Mouse (Mus musculus): ENCODE data around the gene Prr23a1. TPM values are rescaled to one million over a fixed set of nuclear protein-coding genes. Genes with fewer than 3 reads are reported as not detected.

Gene Prr23a1
- total and polyA plus RNA-seq, 3 experiments: not detected

GRCm38 (mm10) chr9:98816066-98816465, 26.2 kb upstream of the Prr23a1 start:
- no peak for TF ChIP-seq POLR2AphosphoS5 (IDR thresholded peaks at IDR 0.05; ENCODE audit: insufficient replicate concordance, low read depth, low read length)
- no peak for TF ChIP-seq GATA2 (IDR thresholded peaks at IDR 0.05; ENCODE audit: borderline replicate concordance, low read depth, low read length)
- no peak for TF ChIP-seq TAL1 (conservative IDR thresholded peaks at IDR 0.05; ENCODE audit: low read depth, low read length)
- no peak for TF ChIP-seq GATA1 (IDR thresholded peaks at IDR 0.05; ENCODE audit: borderline replicate concordance, low read length)
- no peak for TF ChIP-seq CTCF (IDR thresholded peaks at IDR 0.05; ENCODE audit: low read depth, low read length)
- DNase-seq (ENCODE audit: low spot score) (no peak), ATAC-seq (ENCODE audit: extremely low read depth, insufficient number of reproducible peaks, low FRiP score, poor library complexity, severe bottlenecking) (no peak)
- peaks cover 55% of the 10 kb centered on the region for H3K9me3 ChIP-seq (replicated peaks)
- no peak overlapping the region for H3K4me3 ChIP-seq (ENCODE audit: low read depth, low read length)
- H3K27me3 ChIP-seq (ENCODE audit: insufficient read depth, low read length): no peaks in the 10 kb centered on the region; the same call in 1 of the 2 replicates
- no peaks in the 10 kb centered on the region for H3K36me3 ChIP-seq (replicated peaks)
- no peaks in the 10 kb centered on the region for H3K4me1 ChIP-seq (ENCODE audit: insufficient read depth, low read depth, low read length)

DNA sequence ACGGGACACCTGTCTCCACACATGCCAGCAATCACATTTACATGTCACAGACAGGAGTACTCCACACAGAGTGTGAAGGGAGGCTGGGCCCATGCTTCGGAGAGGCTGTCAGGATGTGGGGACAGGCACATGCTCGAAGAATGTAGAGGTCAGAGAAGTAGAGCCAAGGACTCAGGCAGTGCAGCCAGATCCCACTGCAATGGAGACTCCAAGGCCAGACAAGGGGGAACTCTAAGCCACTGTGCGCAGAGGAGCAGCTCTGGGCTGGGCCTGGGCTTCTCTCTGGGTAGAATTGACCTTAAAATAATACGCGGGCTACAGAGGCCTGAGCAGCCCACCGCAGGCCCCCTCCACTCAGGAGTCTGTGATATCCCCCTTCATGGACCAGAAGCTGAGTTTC, 24.7 kb upstream of the Prr23a1 start:
- Histone ChIP-seq H3K9me3 (replicated peaks) (peaks cover 48% of the 10 kb centered on the region), H3K27me3 (ENCODE audit: insufficient read depth, low read length) (no peaks in the 10 kb centered on the region; the same call in 1 of the 2 replicates), H3K4me1 (ENCODE audit: insufficient read depth, low read depth, low read length) (no peaks in the 10 kb centered on the region), H3K4me3 (ENCODE audit: low read depth, low read length) (no peak overlapping the region), H3K36me3 (replicated peaks) (no peaks in the 10 kb centered on the region)
- DNase-seq (ENCODE audit: low spot score) (no peak), ATAC-seq (ENCODE audit: extremely low read depth, insufficient number of reproducible peaks, low FRiP score, poor library complexity, severe bottlenecking) (no peak)
- no peak for TF ChIP-seq GATA2 (IDR thresholded peaks at IDR 0.05; ENCODE audit: borderline replicate concordance, low read depth, low read length)
- TF ChIP-seq POLR2AphosphoS5 (IDR thresholded peaks at IDR 0.05; ENCODE audit: insufficient replicate concordance, low read depth, low read length): no peak
- no peak for TF ChIP-seq CTCF (IDR thresholded peaks at IDR 0.05; ENCODE audit: low read depth, low read length)
- TF ChIP-seq TAL1 (conservative IDR thresholded peaks at IDR 0.05; ENCODE audit: low read depth, low read length): no peak
- no peak for TF ChIP-seq GATA1 (IDR thresholded peaks at IDR 0.05; ENCODE audit: borderline replicate concordance, low read length)

- no peak overlapping the region for H3K4me3 ChIP-seq (ENCODE audit: low read depth, low read length)
- ATAC-seq (ENCODE audit: extremely low read depth, insufficient number of reproducible peaks, low FRiP score, poor library complexity, severe bottlenecking): no peak
- no peak for DNase-seq (ENCODE audit: low spot score)
- no peaks in the 10 kb centered on the region; the same call in 1 of the 2 replicates for H3K27me3 ChIP-seq (ENCODE audit: insufficient read depth, low read length)
- no peaks in the 10 kb centered on the region for H3K4me1 ChIP-seq (ENCODE audit: insufficient read depth, low read depth, low read length)
- no peaks in the 10 kb centered on the region for H3K36me3 ChIP-seq (replicated peaks)
- H3K9me3 ChIP-seq (replicated peaks): peaks cover 48% of the 10 kb centered on the region
- TF ChIP-seq GATA2 (IDR thresholded peaks at IDR 0.05; ENCODE audit: borderline replicate concordance, low read depth, low read length) (no peak), CTCF (IDR thresholded peaks at IDR 0.05; ENCODE audit: low read depth, low read length) (no peak), GATA1 (IDR thresholded peaks at IDR 0.05; ENCODE audit: borderline replicate concordance, low read length) (no peak)
Observed at GRCm38 (mm10) chr9:98818971-98819370, 23.3 kb upstream of the Prr23a1 start.

DNA sequence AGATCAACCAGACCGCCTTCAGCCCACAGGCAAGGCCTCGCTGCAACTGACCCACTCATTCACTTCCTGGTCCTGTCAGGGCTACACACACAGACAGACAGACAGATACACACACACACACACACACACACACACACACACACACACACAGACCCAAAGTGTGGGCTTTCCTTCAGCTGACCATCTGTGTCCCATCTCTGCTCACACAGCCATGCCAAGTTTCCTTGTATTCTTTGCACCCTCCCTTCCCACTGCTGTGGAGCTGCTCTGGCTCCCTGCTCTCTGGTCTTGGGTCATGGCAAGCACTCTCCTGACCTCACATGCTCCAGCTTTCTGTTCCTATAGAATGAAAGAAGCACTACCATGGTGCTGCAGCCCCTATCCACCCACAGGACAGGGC, 22.8 kb upstream of the Prr23a1 start:
- no peaks in the 10 kb centered on the region for H3K4me1 ChIP-seq (ENCODE audit: insufficient read depth, low read depth, low read length)
- no peak for ATAC-seq (ENCODE audit: extremely low read depth, insufficient number of reproducible peaks, low FRiP score, poor library complexity, severe bottlenecking)
- no peak for DNase-seq (ENCODE audit: low spot score)
- no peak overlapping the region for H3K4me3 ChIP-seq (ENCODE audit: low read depth, low read length)
- TF ChIP-seq POLR2AphosphoS5 (IDR thresholded peaks at IDR 0.05; ENCODE audit: insufficient replicate concordance, low read depth, low read length) (no peak), GATA1 (IDR thresholded peaks at IDR 0.05; ENCODE audit: borderline replicate concordance, low read length) (no peak), TAL1 (conservative IDR thresholded peaks at IDR 0.05; ENCODE audit: low read depth, low read length) (no peak), CTCF (IDR thresholded peaks at IDR 0.05; ENCODE audit: low read depth, low read length) (no peak), GATA2 (IDR thresholded peaks at IDR 0.05; ENCODE audit: borderline replicate concordance, low read depth, low read length) (no peak)
- H3K27me3 ChIP-seq (ENCODE audit: insufficient read depth, low read length): no peaks in the 10 kb centered on the region; the same call in 1 of the 2 replicates
- no peaks in the 10 kb centered on the region for H3K36me3 ChIP-seq (replicated peaks)
- peaks cover 48% of the 10 kb centered on the region for H3K9me3 ChIP-seq (replicated peaks)

GRCm38 (mm10) chr9:98820461-98820860, 21.8 kb upstream of the Prr23a1 start:
- Histone ChIP-seq H3K27me3 (ENCODE audit: insufficient read depth, low read length) (no peaks in the 10 kb centered on the region; the same call in 1 of the 2 replicates), H3K36me3 (replicated peaks) (no peaks in the 10 kb centered on the region), H3K9me3 (replicated peaks) (peaks cover 48% of the 10 kb centered on the region), H3K4me3 (ENCODE audit: low read depth, low read length) (no peak overlapping the region), H3K4me1 (ENCODE audit: insufficient read depth, low read depth, low read length) (no peaks in the 10 kb centered on the region)
- no peak for ATAC-seq (ENCODE audit: extremely low read depth, insufficient number of reproducible peaks, low FRiP score, poor library complexity, severe bottlenecking)
- TF ChIP-seq POLR2AphosphoS5 (IDR thresholded peaks at IDR 0.05; ENCODE audit: insufficient replicate concordance, low read depth, low read length) (no peak), GATA1 (IDR thresholded peaks at IDR 0.05; ENCODE audit: borderline replicate concordance, low read length) (no peak), GATA2 (IDR thresholded peaks at IDR 0.05; ENCODE audit: borderline replicate concordance, low read depth, low read length) (no peak), CTCF (IDR thresholded peaks at IDR 0.05; ENCODE audit: low read depth, low read length) (no peak), TAL1 (conservative IDR thresholded peaks at IDR 0.05; ENCODE audit: low read depth, low read length) (no peak)
- no peak for DNase-seq (ENCODE audit: low spot score)

- Histone ChIP-seq H3K27me3 (ENCODE audit: insufficient read depth, low read length) (no peaks in the 10 kb centered on the region; the same call in 1 of the 2 replicates), H3K9me3 (replicated peaks) (peaks cover 44% of the 10 kb centered on the region), H3K4me1 (ENCODE audit: insufficient read depth, low read depth, low read length) (no peaks in the 10 kb centered on the region), H3K36me3 (replicated peaks) (no peaks in the 10 kb centered on the region), H3K4me3 (ENCODE audit: low read depth, low read length) (no peak overlapping the region)
- ATAC-seq (ENCODE audit: extremely low read depth, insufficient number of reproducible peaks, low FRiP score, poor library complexity, severe bottlenecking) (no peak), DNase-seq (ENCODE audit: low spot score) (no peak)
- TF ChIP-seq GATA2 (IDR thresholded peaks at IDR 0.05; ENCODE audit: borderline replicate concordance, low read depth, low read length) (no peak), CTCF (IDR thresholded peaks at IDR 0.05; ENCODE audit: low read depth, low read length) (no peak), GATA1 (IDR thresholded peaks at IDR 0.05; ENCODE audit: borderline replicate concordance, low read length) (no peak)
Observed at GRCm38 (mm10) chr9:98821067-98821466, 21.2 kb upstream of the Prr23a1 start.

DNA sequence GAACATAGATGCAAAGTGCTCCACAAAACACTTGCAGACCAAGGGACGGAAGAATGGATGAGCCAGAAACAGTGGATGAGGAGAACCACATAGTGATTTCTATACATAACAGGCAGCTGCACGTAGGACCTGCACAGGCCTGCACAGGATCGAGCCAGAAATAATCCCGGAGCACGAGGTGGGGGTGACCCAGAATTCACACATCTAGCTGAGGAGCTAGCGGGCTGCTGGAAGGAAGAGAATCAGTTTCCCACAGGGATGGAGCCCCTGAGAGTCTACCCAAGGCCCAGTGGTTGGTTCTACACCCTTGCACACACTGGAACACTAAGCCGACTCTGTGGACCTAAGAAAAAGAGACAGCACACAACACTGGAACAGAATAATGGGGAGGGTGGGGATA, 18.5 kb upstream of the Prr23a1 start:
- no peaks in the 10 kb centered on the region for H3K4me1 ChIP-seq (ENCODE audit: insufficient read depth, low read depth, low read length)
- DNase-seq (ENCODE audit: low spot score) (no peak), ATAC-seq (ENCODE audit: extremely low read depth, insufficient number of reproducible peaks, low FRiP score, poor library complexity, severe bottlenecking) (no peak)
- H3K4me3 ChIP-seq (ENCODE audit: low read depth, low read length): no peak overlapping the region
- no peak for TF ChIP-seq GATA1 (IDR thresholded peaks at IDR 0.05; ENCODE audit: borderline replicate concordance, low read length)
- H3K27me3 ChIP-seq (ENCODE audit: insufficient read depth, low read length): no peaks in the 10 kb centered on the region
- no peaks in the 10 kb centered on the region for H3K36me3 ChIP-seq (replicated peaks)
- peaks cover 31% of the 10 kb centered on the region for H3K9me3 ChIP-seq (replicated peaks)

All from G1E (cell line).